Mouse (Mus musculus): ENCODE data around the gene Nkrf. TPM values are rescaled to one million over a fixed set of nuclear protein-coding genes. Genes with fewer than 3 reads are reported as not detected.
A peak's percentile ranks its signal among the peaks of the same experiment; 100 is the strongest.
"Not testable (repeated sequence)": the region's sequence is repeated elsewhere in the genome, so short reads cannot be mapped to it uniquely, and the experiment has no call there.

Nkrf gene
- total RNA-seq (2014; fragmentation: Nextera tagmentation) (17.9 and 19.6 TPM in 2 replicates), total RNA-seq (2017) (12.9 and 14.1 TPM in 2 replicates)

GRCm38 (mm10) chrX:36902321-36903114 lies at the start of gene Nkrf:
TSS of gene Nkrf (minus strand) at chrX:36902899.
- peak; percentile 36 for ATAC-seq (replicated peaks; ENCODE audit: poor library complexity, severe bottlenecking)

GRCm38 (mm10) chrX:36941106-36941505 lies 38.4 kb upstream of the Nkrf start:
- no peak for ATAC-seq (replicated peaks; ENCODE audit: poor library complexity, severe bottlenecking)

GRCm38 (mm10) chrX:36939806-36940413 lies 37.2 kb upstream of the Nkrf start:
- peak; percentile 88 for ATAC-seq (replicated peaks; ENCODE audit: poor library complexity, severe bottlenecking)

DNA sequence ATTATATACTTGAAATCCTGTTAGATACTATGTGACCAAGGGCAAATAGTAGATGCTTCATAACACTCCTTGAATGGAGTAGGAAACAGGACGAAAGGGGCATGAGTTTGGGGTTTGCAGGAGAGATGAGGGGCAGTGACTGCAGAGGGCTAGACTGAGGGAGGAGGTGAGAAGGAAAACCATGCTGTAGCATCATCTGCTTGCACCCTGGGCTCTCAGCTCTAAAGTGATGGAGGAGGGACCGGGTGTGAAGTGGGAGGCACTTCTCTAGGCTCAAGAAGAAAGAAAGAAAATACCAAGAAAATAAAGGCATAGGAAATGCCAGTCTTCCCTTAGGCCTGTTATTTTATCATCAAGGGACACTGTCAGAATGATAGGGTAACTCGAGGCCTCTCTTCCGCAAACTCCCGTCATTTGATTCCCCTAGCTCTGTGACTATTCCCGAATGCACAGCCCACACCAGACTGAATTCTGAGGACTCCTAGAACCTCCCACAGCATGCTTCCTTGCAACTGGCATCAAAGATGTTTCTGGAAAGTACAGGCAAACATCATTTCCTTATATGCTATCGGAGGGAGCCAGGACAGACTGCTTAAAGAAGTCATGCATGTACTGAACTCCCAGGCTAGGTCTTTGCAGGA lies 32.7 kb upstream of the Nkrf start:
- no peak for ATAC-seq (replicated peaks; ENCODE audit: poor library complexity, severe bottlenecking)

DNA sequence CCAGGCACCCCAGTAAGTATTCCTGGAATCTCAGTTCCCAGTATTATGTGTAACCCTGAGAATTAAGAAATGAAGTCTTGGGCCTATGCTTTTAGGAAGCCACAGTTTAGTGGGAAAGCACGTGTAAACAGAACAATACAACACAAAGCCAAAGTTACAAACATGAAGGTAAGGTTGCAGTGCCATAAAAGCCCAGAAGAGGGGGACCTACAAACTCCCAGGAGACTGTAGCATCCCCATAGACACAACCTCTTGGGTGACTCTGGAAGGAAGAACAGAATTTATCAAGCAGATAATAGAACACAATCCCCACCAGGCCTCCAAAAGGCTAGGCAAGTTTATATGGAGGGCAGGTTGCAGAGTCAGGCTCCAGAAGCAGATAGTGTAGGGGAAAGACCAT lies 27.9 kb upstream of the Nkrf start:
- no peak; the same call in 1 of the 2 replicates for ATAC-seq (replicated peaks; ENCODE audit: poor library complexity, severe bottlenecking)

DNA sequence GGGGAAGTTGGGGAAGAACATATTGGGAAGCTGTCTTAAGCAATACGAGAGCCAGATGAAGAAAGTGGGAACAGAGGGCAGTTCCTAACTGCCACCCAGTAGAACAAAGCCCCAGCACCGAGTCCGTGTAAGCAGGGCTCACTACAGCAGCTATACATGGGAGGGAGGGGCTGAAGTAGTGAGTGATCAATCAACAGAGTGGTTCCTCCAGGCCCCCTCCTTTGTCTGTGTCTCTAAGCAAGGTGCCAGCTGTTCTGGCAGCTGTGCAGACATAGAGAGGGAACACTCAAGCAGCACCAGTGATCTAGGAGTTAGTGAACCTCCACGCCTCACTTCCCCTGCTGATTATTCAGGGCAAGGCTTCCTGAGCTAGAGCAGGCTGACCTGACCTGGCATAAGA lies 27.0 kb upstream of the Nkrf start:
- ATAC-seq (replicated peaks; ENCODE audit: poor library complexity, severe bottlenecking), result peak; percentile 27; the same call in 1 of the 2 replicates

- ATAC-seq (replicated peaks; ENCODE audit: poor library complexity, severe bottlenecking), result no peak
Measured at GRCm38 (mm10) chrX:36928791-36929190, 26.1 kb upstream of the Nkrf start.

DNA sequence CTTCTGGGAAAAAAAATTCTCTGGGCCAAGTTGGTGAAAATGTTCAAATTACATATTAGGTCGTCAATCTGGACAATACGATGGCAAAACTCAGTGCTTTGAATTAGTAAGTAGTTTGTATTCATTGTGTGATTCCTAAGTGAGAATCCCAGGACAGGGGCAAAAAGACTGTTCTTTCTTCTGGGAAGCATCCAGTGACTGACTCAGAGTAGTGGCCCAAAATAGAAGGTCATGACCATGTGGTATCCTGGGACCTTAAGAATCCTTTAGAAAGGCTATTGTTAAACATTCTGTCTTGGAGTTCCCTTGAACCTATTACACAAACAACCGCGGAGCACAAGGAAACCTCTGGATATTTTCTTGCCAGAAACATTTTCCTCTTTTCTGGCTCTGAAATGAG lies 18.6 kb upstream of the Nkrf start:
- no peak for ATAC-seq (replicated peaks; ENCODE audit: poor library complexity, severe bottlenecking)

DNA sequence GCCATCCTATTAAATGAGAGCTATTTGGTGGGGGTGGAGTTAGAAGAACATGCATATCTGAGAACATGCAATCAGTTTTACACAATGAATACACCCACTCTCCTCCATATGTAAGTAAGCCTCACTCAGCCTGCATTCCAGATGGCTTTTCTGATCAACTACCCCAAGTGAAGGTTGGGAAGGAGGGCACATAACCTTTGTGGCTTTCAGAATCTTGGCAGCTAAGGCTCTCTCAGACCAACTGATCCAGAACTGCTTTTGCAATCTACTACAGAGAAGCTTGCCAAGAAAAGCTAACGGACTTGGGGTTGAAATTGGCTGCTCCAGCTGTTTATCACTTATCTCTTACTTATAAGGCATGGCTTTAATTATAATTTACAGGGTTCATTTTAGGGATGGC lies 15.1 kb upstream of the Nkrf start:
- no peak for ATAC-seq (replicated peaks; ENCODE audit: poor library complexity, severe bottlenecking)

GRCm38 (mm10) chrX:36911343-36911742 lies 8.6 kb upstream of the Nkrf start:
- peak; percentile 56; the same call in 1 of the 2 replicates for ATAC-seq (replicated peaks; ENCODE audit: poor library complexity, severe bottlenecking)

DNA sequence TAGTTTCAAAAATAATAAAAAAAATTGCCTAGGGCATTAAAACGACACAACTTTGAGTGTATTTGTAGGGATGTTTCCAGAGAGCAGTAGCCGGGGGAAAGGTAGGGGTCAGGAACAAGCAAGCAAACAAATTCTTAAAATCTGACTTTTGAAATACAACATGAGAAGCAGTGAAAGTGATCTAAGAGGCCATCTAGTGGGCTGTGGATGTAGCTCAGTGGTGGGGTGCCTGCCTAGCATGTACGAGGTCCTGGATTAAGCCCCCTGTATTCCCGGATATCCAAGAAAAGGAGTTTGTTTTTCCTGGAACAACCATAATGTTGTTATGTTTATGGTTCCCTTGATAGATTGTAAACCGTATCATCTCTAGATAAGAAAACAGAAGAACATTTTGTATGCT lies 3.8 kb upstream of the Nkrf start:
- no peak for ATAC-seq (replicated peaks; ENCODE audit: poor library complexity, severe bottlenecking)

DNA sequence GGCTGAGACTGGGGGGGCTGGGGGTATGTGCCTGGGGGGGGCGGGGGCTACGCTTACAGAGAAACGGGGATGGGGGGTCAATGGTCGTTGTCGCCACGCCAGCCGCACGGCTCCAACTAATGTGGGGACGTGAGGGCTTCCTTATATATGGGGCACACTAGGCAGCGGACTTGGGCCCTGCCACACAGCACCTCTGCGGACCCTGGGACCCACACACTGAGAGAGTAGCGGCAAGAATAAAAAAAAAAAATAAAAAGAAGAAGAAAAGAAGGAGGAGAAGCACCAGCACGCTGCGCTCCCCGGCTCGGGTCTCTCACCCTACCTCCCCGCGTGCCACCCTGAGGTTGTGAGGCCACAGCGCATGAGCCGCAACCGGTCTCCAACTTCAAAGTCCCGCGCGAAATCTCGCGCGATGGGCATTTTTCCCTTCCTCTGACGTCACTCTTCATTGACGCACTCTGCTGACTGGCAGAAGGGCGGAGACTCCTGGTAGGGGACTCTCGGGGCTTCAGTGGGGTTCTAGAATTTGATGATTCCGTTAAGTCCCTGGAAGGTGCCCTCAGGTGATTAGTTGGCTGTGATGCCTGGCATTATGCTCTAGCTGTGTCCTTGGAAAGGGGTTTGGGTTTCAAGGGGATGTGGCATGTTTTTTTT lies 543 bp upstream of the Nkrf start:
- ATAC-seq (replicated peaks; ENCODE audit: poor library complexity, severe bottlenecking), result peak; percentile 94

- no peak for ATAC-seq (replicated peaks; ENCODE audit: poor library complexity, severe bottlenecking)
Measured at GRCm38 (mm10) chrX:36901655-36902054, 1.0 kb downstream of the Nkrf start.

- ATAC-seq (replicated peaks; ENCODE audit: poor library complexity, severe bottlenecking), result not testable (repeated sequence)
Measured at GRCm38 (mm10) chrX:36898931-36899330, 3.8 kb downstream of the Nkrf start.

DNA sequence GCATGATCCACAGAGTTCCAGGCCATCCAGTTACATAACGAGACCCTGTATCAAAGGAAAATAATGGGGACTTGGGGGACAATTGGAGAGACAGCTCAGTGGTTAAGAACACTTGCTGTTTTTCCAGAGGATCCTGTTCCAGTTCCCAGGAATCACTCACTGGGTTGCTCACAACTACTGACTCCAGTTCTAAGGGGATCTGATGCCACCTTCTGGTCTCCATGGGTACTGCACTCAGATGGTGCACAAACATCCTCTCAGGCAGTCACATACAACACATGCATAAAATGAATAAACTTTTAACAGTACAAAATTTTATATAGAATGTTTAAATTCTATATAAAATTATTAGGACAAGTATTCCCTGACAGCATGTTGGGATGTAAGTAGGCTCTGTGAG lies 18.0 kb downstream of the Nkrf start:
- ATAC-seq (replicated peaks; ENCODE audit: poor library complexity, severe bottlenecking), result peak; percentile 48

DNA sequence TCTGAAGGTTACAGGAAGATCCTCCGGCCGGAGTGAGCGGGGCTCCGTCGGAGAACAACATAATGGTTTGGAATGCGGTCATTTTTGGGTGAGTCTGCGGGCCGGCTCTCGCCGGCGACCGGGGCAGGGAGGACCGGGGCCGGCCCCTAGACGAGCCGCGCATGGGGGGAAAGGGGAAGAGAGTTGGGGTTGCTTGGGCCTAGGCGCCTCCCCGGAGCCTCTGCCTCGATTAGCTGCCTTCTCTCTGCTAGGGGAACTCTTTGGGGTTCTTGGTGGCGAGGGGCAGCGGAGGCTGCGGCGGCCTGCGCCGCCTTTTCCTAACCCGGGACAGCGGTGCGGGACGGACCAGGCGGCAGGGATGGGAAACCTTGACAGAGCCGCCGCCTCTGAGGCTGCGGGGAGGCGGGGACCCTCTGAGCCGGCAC lies 28.0 kb downstream of the Nkrf start:
- ATAC-seq (replicated peaks; ENCODE audit: poor library complexity, severe bottlenecking), result peak; percentile 32; the same call in 1 of the 2 replicates

GRCm38 (mm10) chrX:36874178-36874696 lies 28.5 kb downstream of the Nkrf start:
- ATAC-seq (replicated peaks; ENCODE audit: poor library complexity, severe bottlenecking), result peak; percentile 88

DNA sequence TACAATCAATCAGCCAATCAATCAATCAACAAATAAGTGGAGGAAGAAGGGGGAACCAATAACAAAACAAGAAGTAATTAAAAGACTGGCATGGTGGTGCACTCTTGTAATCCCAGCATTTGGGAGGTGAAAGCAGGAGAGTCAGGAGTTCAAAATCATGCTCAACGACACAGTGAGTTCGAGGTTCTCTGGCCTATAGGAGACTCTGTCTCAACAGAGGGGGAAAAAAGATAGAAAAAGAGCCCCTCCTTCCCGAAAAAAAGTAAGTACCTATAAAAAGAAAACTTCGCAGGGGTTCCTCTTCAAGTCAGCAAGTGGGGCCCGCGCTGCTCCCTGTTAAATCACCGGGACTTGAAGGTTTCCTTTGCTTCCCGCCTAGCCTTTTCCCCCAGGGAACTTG lies 28.9 kb downstream of the Nkrf start, which contains the start of the genes Ube2a and C330007P06Rik:
Gene Ube2a, plus strand, starts transcription at position 136 of the 400 bp plus-strand sequence.
Gene C330007P06Rik, minus strand, starts transcription at position 347 of the 400 bp plus-strand sequence.
- ATAC-seq (replicated peaks; ENCODE audit: poor library complexity, severe bottlenecking), result 0 out of 2 replicates have a peak, but pooled peaks have one; percentile 3

DNA sequence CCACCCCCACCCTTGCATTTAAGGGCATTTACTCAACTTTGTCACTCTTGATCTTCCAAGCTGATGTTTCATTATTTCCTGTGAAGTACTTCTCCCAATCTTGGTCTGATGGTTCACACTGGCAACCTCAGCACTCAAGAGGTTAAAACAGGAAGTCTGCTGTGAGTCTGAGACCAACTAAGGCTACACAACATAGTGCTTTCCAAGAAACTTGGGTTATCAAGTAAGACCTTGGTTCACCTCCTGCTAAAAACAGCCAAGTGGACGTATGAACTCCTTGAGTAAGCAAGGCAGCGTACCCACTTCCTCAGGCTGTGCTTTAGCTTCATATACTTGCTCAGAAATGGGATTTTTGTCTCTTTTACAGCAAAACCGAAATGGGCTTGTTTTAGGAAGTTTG lies 32.3 kb downstream of the Nkrf start:
- peak; percentile 72 for ATAC-seq (replicated peaks; ENCODE audit: poor library complexity, severe bottlenecking)

Data from granulocyte monocyte progenitor cell, adult 5-6 weeks (primary cell).